Mouse (Mus musculus): ENCODE measurements at regions not wholly inside any gene's neighbourhood (a gene's known extent, or its start where the extent isn't known, plus 50 kb on each side); places are given as distances from the start of the nearest gene placed in this dataset.

DNA sequence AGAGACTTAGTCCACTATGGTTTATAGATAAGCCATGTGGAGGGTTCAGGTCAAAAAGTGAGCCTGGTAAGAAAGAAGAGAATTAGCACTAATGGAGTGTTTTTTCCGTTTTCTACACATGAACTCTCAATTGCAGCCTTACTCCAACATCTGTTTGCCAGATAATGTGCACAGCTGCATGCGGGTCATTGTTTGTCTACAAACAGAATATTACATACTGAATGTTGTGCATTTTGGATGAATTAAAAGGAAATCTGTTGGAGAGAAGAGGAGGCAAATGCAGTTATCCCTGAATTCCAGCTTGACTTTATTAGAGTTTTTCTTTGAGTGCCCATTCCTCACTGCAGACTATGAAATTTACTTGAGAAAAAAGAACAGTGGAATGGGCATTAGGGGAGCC, 269.1 kb upstream of the Dph6 start:
- TF ChIP-seq CTCF (conservative IDR thresholded peaks at IDR 0.05; ENCODE audit: low read length) = no peak
- no peak for TF ChIP-seq POU5F1 (IDR thresholded peaks at IDR 0.05; ENCODE audit: borderline replicate concordance, low read length)
